In the genomic region with DNA sequence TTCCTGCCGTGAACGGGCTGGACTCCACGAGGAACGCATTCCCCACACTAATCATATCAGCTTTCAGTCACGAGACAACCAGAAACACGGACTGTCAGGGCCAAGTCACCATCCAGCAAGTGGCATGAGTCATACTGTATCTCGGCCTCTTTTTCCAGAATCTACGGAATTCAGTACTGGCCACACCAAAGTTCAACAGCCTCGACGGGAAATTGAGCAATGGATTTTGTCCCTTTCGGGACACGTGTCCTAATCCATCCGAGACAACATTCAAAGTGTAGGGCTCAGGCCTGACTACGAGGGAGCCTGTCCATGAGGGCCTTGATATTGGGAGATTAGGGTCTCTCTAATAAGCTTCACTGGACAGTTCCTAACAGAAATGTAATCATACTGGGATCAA, we compare ENCODE assay signal across 17 mouse cellular contexts. TPM values are rescaled to one million over a fixed set of nuclear protein-coding genes. Genes with fewer than 3 reads are reported as not detected.
A peak's percentile ranks its signal among the peaks of the same experiment; 100 is the strongest.
DNase-seq lines count a peak whose midpoint lies in the region; ATAC-seq and TF ChIP-seq lines count a peak whose summit lies in the region.
"Had no signal": no experiment of that assay in that cellular context is flagged by ENCODE, and none has a peak within 500 bp of the region (broad histone marks: within the 10 kb centered on the region; RNA-seq: fewer than 3 reads in every experiment).

No protein-coding gene starts in this region.

- H3K27ac ChIP-seq in heart, postnatal 0 days (ENCODE audit: low read depth): no peak overlapping the region
- H3K27ac ChIP-seq: hindbrain, embryonic 13.5 days; kidney, postnatal 0 days had no signal

- H3K36me3 ChIP-seq in heart, postnatal 0 days (replicated peaks; ENCODE audit: control insufficient read depth, insufficient read depth, low read length): no peaks in the 10 kb centered on the region

- no peak overlapping the region for H3K9ac ChIP-seq in heart, postnatal 0 days (replicated peaks; ENCODE audit: low read depth, low read length)
- H3K9ac ChIP-seq: hindbrain, embryonic 13.5 days had no signal

- WGBS in heart, postnatal 0 days: 36% methylated on average over 14 of the region's 14 CpGs

- no peak for TF ChIP-seq EP300 in heart, postnatal 0 days (IDR thresholded peaks at IDR 0.05; ENCODE audit: low read depth)

- DNase-seq in heart, postnatal 0 days (ENCODE audit: low spot score): peak; percentile 17
- no peak for DNase-seq in heart, postnatal 25 days (ENCODE audit: low spot score)
- DNase-seq in Muller cell, postnatal 12 days (ENCODE audit: inconsistent ontology term): peak; percentile 44
- DNase-seq in adrenal gland, postnatal 10 days: peak; percentile 26
- peak; percentile 26 for DNase-seq in lung, postnatal 25 days (ENCODE audit: low spot score)
- no peak for DNase-seq in testis, postnatal 14 days (ENCODE audit: low spot score)
- DNase-seq: cerebellum, adult 2 months; embryo, embryonic 11 days; layer of hippocampus, postnatal 36 days; right cerebral cortex, postnatal 14 days; thymus, postnatal 14 days had no signal

- no peaks in the 10 kb centered on the region for H3K9me3 ChIP-seq in heart, postnatal 0 days (replicated peaks; ENCODE audit: control insufficient read depth, low read length)
- H3K9me3 ChIP-seq: hindbrain, embryonic 13.5 days had no signal

- 0 out of 2 replicates have a peak, but pooled peaks cover 5% of the 10 kb centered on the region for H3K4me1 ChIP-seq in heart, postnatal 0 days (ENCODE audit: control insufficient read depth, insufficient read depth)
- H3K4me1 ChIP-seq: hindbrain, embryonic 13.5 days; megakaryocyte, embryonic 14.5 days had no signal

- no peak for TF ChIP-seq CTCF in heart, postnatal 0 days (IDR thresholded peaks at IDR 0.05; ENCODE audit: low read depth)

- no peak overlapping the region for H3K4me3 ChIP-seq in heart, postnatal 0 days (ENCODE audit: low read depth, low read length)
- H3K4me3 ChIP-seq: erythroblast, embryonic 14.5 days; hindbrain, embryonic 13.5 days; megakaryocyte, embryonic 14.5 days had no signal

- ATAC-seq in heart, postnatal 0 days (ENCODE audit: insufficient read depth, low read depth): peak; percentile 41; the same call in 1 of the 2 replicates
- no peak for ATAC-seq in inflammation-experienced regulatory T-cells, adult 6 months

- H3K4me2 ChIP-seq in heart, postnatal 0 days (ENCODE audit: low read depth, low read length): no peak overlapping the region
- H3K4me2 ChIP-seq: hindbrain, embryonic 13.5 days had no signal

- intact Hi-C loops in heart, postnatal 25 days (cut with DNase I): loop anchor here (5.0 kb wide), 1 partner anchor 310 kb away; no protein-coding TSS in a partner anchor

- H3K27me3 ChIP-seq in heart, postnatal 0 days (ENCODE audit: control insufficient read depth, insufficient read depth, low read length): no peaks in the 10 kb centered on the region
- H3K27me3 ChIP-seq: CH12.LX; hindbrain, embryonic 13.5 days; megakaryocyte, embryonic 14.5 days had no signal

RNA-seq across cellular contexts. Expression of gene Kif21a, which starts 57.4 kb away (rescaled TPM):
- total RNA-seq in heart, postnatal 0 days (2014; rRNA removed; ENCODE audit: low replicate concordance): 3.2 and 4.0 TPM in 2 replicates
- 3.3 and 3.6 TPM in 2 replicates for polyA plus RNA-seq in heart, postnatal 0 days (2015; fragmentation: Nextera tagmentation; extraction: Ambion mirVana)
- 10 to 100 TPM; 14.1 to 15.8 TPM for total RNA-seq in heart, postnatal 25 days (2021)
- total RNA-seq in adrenal gland, postnatal 10 days (2021): 10 to 100 TPM; 18.2 to 18.9 TPM
- polyA plus RNA-seq in inflammation-experienced regulatory T-cells, adult 6 months (2017; shearing (Covaris generic)): not detected
- total RNA-seq: CH12.LX had no signal

Comparison
In these comparisons a context has a peak if more than half of its experiments do, and no peak if none do; other contexts are left out.
1. DNase-seq: peak in heart, postnatal 0 days (single experiment), Muller cell, postnatal 12 days (single experiment), adrenal gland, postnatal 10 days (single experiment) and lung, postnatal 25 days (single experiment); none in heart, postnatal 25 days (single experiment) and testis, postnatal 14 days (single experiment).